Mouse (Mus musculus): ENCODE results near the gene Zmiz1.

DNA sequence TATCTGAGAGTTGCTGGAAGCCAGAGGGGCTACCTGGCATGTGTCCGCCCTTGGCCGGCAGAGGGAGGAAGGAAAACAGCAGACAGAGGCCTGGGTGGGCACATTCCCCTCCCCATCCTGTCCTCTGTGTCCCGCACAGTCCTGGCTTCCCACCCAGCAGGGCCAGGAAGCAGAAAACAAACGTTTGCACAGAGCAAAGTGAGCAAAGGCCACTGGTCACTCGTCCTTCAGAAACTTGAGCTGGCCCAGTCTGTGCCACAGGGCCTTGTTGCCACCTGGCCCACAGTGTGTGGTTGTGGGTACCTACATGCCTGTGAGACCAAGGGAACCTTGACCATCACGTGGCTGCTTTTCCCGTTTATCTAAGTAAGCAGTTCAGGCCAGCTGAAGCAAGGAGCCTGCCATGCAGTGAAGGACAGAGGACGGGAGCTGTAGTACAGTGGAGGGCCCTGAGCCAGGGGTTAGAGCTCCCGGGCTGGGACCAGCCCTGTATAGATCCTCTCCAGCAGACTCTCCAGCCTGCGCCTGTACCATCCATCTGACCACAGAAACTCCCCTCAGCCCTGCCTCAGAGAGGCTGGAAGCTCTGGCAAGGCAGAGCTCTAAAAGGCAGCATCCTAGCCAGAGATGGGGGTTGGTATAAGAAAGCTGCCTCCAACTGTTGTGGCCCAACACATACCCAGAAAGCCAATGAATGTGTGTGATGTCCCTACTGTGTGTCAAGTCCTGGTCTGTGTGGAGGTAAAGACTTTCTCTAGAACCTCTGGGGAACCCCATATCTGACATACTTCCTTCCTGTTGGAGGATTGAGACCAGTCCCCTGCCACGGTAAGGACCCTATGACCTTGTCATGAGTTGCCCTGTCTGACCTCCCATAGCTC lies 64.5 kb downstream of the Zmiz1 start:
- TF ChIP-seq CEBPB (IDR thresholded peaks at IDR 0.05; ENCODE audit: low read depth) (no peak), CTCF (IDR thresholded peaks at IDR 0.05; ENCODE audit: control insufficient read depth, insufficient read depth, insufficient read length) (no peak), USF1 (IDR thresholded peaks at IDR 0.05; ENCODE audit: low read depth) (no peak), MYOD1 (IDR thresholded peaks at IDR 0.05; ENCODE audit: control insufficient read depth, insufficient read length, low read depth) (no peak), MYOG (IDR thresholded peaks at IDR 0.05; ENCODE audit: control insufficient read depth, extremely low read depth, insufficient read length) (no peak)

Measured in C2C12 (cell line).